Mouse (Mus musculus): ENCODE results near the gene Dus3l. TPM values are rescaled to one million over a fixed set of nuclear protein-coding genes. Genes with fewer than 3 reads are reported as not detected.

Gene Dus3l
- 57.9 TPM for polyA plus RNA-seq (2017; shearing (Covaris generic))

GRCm38 (mm10) chr17:56764474-56765354 is at the start of gene Dus3l:
TSS of gene Dus3l (plus strand) at chr17:56764757.

GRCm38 (mm10) chr17:56717363-56718058 is 47.0 kb upstream of the Dus3l start, which contains the start of the genes Ndufa11 and Vmac:
TSS of gene Ndufa11 (plus strand) at chr17:56717767.
TSS of gene Vmac (minus strand) at chr17:56718022.

GRCm38 (mm10) chr17:56757416-56758123 is 7.0 kb upstream of the Dus3l start, which contains the start of gene Nrtn:
TSS of gene Nrtn (minus strand) at chr17:56757530.

GRCm38 (mm10) chr17:56769950-56770349 is 5.4 kb downstream of the Dus3l start, which contains the start of gene Prr22:
TSS of gene Prr22 (plus strand) at chr17:56770250.

Other genes starting within 250 kb of the Dus3l start
- 1.4 TPM for gene Gm20219, start 210.4 kb upstream of the Dus3l start, polyA plus RNA-seq (2017; shearing (Covaris generic))
- gene Safb2, start 180.2 kb upstream of the Dus3l start, polyA plus RNA-seq (2017; shearing (Covaris generic)) = 151 TPM
- gene Safb, start 179.9 kb upstream of the Dus3l start, polyA plus RNA-seq (2017; shearing (Covaris generic)) = 170 TPM
- gene 2410015M20Rik, start 155.0 kb upstream of the Dus3l start, polyA plus RNA-seq (2017; shearing (Covaris generic)) = 197 TPM
- 1,792 TPM for gene Rpl36, start 151.3 kb upstream of the Dus3l start, polyA plus RNA-seq (2017; shearing (Covaris generic))
- gene Lonp1, start 137.9 kb upstream of the Dus3l start, polyA plus RNA-seq (2017; shearing (Covaris generic)) = 47.3 TPM
- gene Catsperd, start 136.6 kb upstream of the Dus3l start, polyA plus RNA-seq (2017; shearing (Covaris generic)) = 2.0 TPM
- gene Ranbp3, start 91.5 kb upstream of the Dus3l start, polyA plus RNA-seq (2017; shearing (Covaris generic)) = 110 TPM
- gene Ndufa11, start 47.0 kb upstream of the Dus3l start, polyA plus RNA-seq (2017; shearing (Covaris generic)) = 249 TPM
- gene Vmac, start 46.7 kb upstream of the Dus3l start, polyA plus RNA-seq (2017; shearing (Covaris generic)) = 21.2 TPM
- gene Nrtn, start 7.2 kb upstream of the Dus3l start, polyA plus RNA-seq (2017; shearing (Covaris generic)) = 0.18 TPM
- gene Prr22, start 5.5 kb downstream of the Dus3l start, polyA plus RNA-seq (2017; shearing (Covaris generic)) = 1.8 TPM
- gene Rfx2, start 66.3 kb downstream of the Dus3l start, polyA plus RNA-seq (2017; shearing (Covaris generic)) = 1.4 TPM
- gene Acsbg2, start 109.7 kb downstream of the Dus3l start, polyA plus RNA-seq (2017; shearing (Covaris generic)) = not detected
- gene 1700061G19Rik, start 110.7 kb downstream of the Dus3l start, polyA plus RNA-seq (2017; shearing (Covaris generic)) = 0.24 TPM
- 42.0 TPM for gene Mllt1, start 170.7 kb downstream of the Dus3l start, polyA plus RNA-seq (2017; shearing (Covaris generic))
- gene Acer1, start 217.4 kb downstream of the Dus3l start, polyA plus RNA-seq (2017; shearing (Covaris generic)) = not detected
- gene Clpp, start 225.5 kb downstream of the Dus3l start, polyA plus RNA-seq (2017; shearing (Covaris generic)) = 76.9 TPM
- gene Alkbh7, start 232.6 kb downstream of the Dus3l start, polyA plus RNA-seq (2017; shearing (Covaris generic)) = 34.2 TPM
- gene Pspn, start 235.3 kb downstream of the Dus3l start, polyA plus RNA-seq (2017; shearing (Covaris generic)) = 1.6 TPM
- gene Gtf2f1, start 246.5 kb downstream of the Dus3l start, polyA plus RNA-seq (2017; shearing (Covaris generic)) = 90.6 TPM
- 0.61 TPM for gene Gm17949, start 246.7 kb downstream of the Dus3l start, polyA plus RNA-seq (2017; shearing (Covaris generic))